Mouse (Mus musculus) frontal cortex, adult 2 months (tissue): ENCODE measurements around the gene Osbpl10. TPM values are rescaled to one million over a fixed set of nuclear protein-coding genes. Genes with fewer than 3 reads are reported as not detected.
A peak's percentile ranks its signal among the peaks of the same experiment; 100 is the strongest.

ENCODE experiments used
- DNase-seq, 2 experiments: peaks; one replicate each; pipeline ENCODE4 v3.0.0; 2022; ENCODE audit warnings: low spot score in 1 of 2; ENCODE audit errors: extremely low spot score in 1 of 2
- polyA plus RNA-seq: library from polyadenylated mRNA; depleted of rRNA; stranded (reverse); fragments of >200 nt; gene quantifications from 2 replicates; pipeline ENCODE4 v1.2.3, GENCODE M21; 2012

The Osbpl10 gene
- polyA plus RNA-seq, 1 experiment, result 18.7 TPM

- no peak for DNase-seq
Observed at GRCm38 (mm10) chr9:115139597-115140332, 161.4 kb downstream of the Osbpl10 start.

- no peak for DNase-seq
Observed at GRCm38 (mm10) chr9:115147141-115147540, 168.8 kb downstream of the Osbpl10 start.

- DNase-seq, result no peak
Observed at GRCm38 (mm10) chr9:115147586-115148355, 169.4 kb downstream of the Osbpl10 start.

- no peak for DNase-seq
Observed at GRCm38 (mm10) chr9:115149011-115149756, 170.8 kb downstream of the Osbpl10 start.

- DNase-seq, result peak in 1 of 2 experiments; percentile 38
Observed at GRCm38 (mm10) chr9:115161591-115161990, 183.2 kb downstream of the Osbpl10 start.

- DNase-seq, result peak in 1 of 2 experiments; percentile 39
Observed at GRCm38 (mm10) chr9:115163031-115163430, 184.7 kb downstream of the Osbpl10 start.

GRCm38 (mm10) chr9:115163693-115164092, 185.3 kb downstream of the Osbpl10 start:
- DNase-seq, result no peak

- no peak for DNase-seq
Observed at GRCm38 (mm10) chr9:115164351-115164750, 186.0 kb downstream of the Osbpl10 start.

- no peak for DNase-seq
Observed at GRCm38 (mm10) chr9:115165996-115166395, 187.6 kb downstream of the Osbpl10 start.

- DNase-seq, result no peak
Observed at GRCm38 (mm10) chr9:115169591-115169990, 191.2 kb downstream of the Osbpl10 start.

GRCm38 (mm10) chr9:115172096-115172495, 193.7 kb downstream of the Osbpl10 start:
- DNase-seq, result no peak

- DNase-seq, result no peak
Observed at GRCm38 (mm10) chr9:115179154-115179553, 200.8 kb downstream of the Osbpl10 start.

- no peak for DNase-seq
Observed at GRCm38 (mm10) chr9:115179935-115180334, 201.6 kb downstream of the Osbpl10 start.

- DNase-seq, result no peak
Observed at GRCm38 (mm10) chr9:115186402-115186801, 208.0 kb downstream of the Osbpl10 start.

- no peak for DNase-seq
Observed at GRCm38 (mm10) chr9:115190376-115190942, 212.1 kb downstream of the Osbpl10 start.

- no peak for DNase-seq
Observed at GRCm38 (mm10) chr9:115192890-115193289, 214.5 kb downstream of the Osbpl10 start.

- no peak for DNase-seq
Observed at GRCm38 (mm10) chr9:115197082-115197481, 218.7 kb downstream of the Osbpl10 start.

- DNase-seq, result no peak
Observed at GRCm38 (mm10) chr9:115200166-115200862, 221.9 kb downstream of the Osbpl10 start.

GRCm38 (mm10) chr9:115201264-115201663, 222.9 kb downstream of the Osbpl10 start:
- no peak for DNase-seq

- DNase-seq, result no peak
Observed at GRCm38 (mm10) chr9:115203136-115203535, 224.8 kb downstream of the Osbpl10 start.
